Mouse (Mus musculus) forebrain, embryonic 16.5 days (tissue): ENCODE data around the gene Srrm4. TPM values are rescaled to one million over a fixed set of nuclear protein-coding genes. Genes with fewer than 3 reads are reported as not detected.

Experiments used
- ATAC-seq: fragments of 200-750 bp; cut with Nextera tagmentation; 2 replicates; pipeline ENCODE4 v1.8.0; 2017; ENCODE audit warnings: mild to moderate bottlenecking, moderate library complexity
- H3K27ac ChIP-seq: fragments of 300-500 bp; sonication (generic); 2 replicates; pipeline ENCODE4 v1.5.1; 2014; ENCODE audit warnings: low read length, control low read depth
- H3K27me3 ChIP-seq: fragments of 300-500 bp; sonication (generic); replicated peaks from 2 replicates; pipeline ENCODE4 v1.6.1; 2014; ENCODE audit warnings: low read length; ENCODE audit not compliant: control insufficient read depth, insufficient read depth
- H3K36me3 ChIP-seq: fragments of 300-500 bp; sonication (generic); 2 replicates; pipeline ENCODE4 v1.6.1; 2014; ENCODE audit not compliant: control insufficient read depth, insufficient read depth
- H3K4me1 ChIP-seq: fragments of 300-500 bp; sonication (generic); replicated peaks from 2 replicates; pipeline ENCODE4 v1.6.1; 2014; ENCODE audit warnings: low read length; ENCODE audit not compliant: control insufficient read depth, insufficient read depth
- H3K4me2 ChIP-seq: fragments of 300-500 bp; sonication (generic); 2 replicates; pipeline ENCODE4 v1.6.1; 2014; ENCODE audit warnings: mild to moderate bottlenecking, low read length, control low read depth
- H3K4me3 ChIP-seq: fragments of 300-500 bp; sonication (generic); replicated peaks from 2 replicates; pipeline ENCODE4 v1.5.1; 2014; ENCODE audit warnings: mild to moderate bottlenecking, low read length, control low read depth
- H3K9ac ChIP-seq: fragments of 300-500 bp; sonication (generic); replicated peaks from 2 replicates; pipeline ENCODE4 v1.6.1; 2014; ENCODE audit warnings: low read depth, low read length, control low read depth
- H3K9me3 ChIP-seq: fragments of 300-500 bp; sonication (generic); 2 replicates; pipeline ENCODE4 v1.6.1; 2016; ENCODE audit warnings: low read length; ENCODE audit not compliant: control insufficient read depth
- WGBS: fragments of 180-500 bp; shearing (Covaris S2); extraction: QIAGEN DNeasy Blood & Tissue Kit; methylation state at CpG from one replicate; pipeline ENCODE4 v1.1.7; 2014; 5-methylcytosine and 5-hydroxymethylcytosine counted together
- polyA plus RNA-seq: library from polyadenylated mRNA; unstranded; fragments of >200 nt; fragmentation: Nextera tagmentation; extraction: Ambion mirVana; gene quantifications from 2 replicates; pipeline ENCODE4 v1.2.1, GENCODE M21; 2015

The Srrm4 gene
- polyA plus RNA-seq, 1 experiment from 2014 or later, result 33.9 TPM

- no peaks in the 10 kb centered on the region for H3K9me3 ChIP-seq
- H3K27ac ChIP-seq, result peak overlapping the region; percentile 9; the same call in 1 of the 2 replicates
- H3K36me3 ChIP-seq, result peaks cover 5% of the 10 kb centered on the region
- no peak overlapping the region for H3K9ac ChIP-seq
- no peak overlapping the region for H3K4me2 ChIP-seq
- WGBS, result 68% methylated on average over 27 of the region's 27 CpGs
- no peak overlapping the region for H3K4me3 ChIP-seq
- H3K4me1 ChIP-seq, result peaks cover 35% of the 10 kb centered on the region
- H3K27me3 ChIP-seq, result no peaks in the 10 kb centered on the region
- ATAC-seq, result no peak
Measured at GRCm38 (mm10) chr5:116444517-116444916, 147.1 kb downstream of the Srrm4 start.

GRCm38 (mm10) chr5:116443459-116443940, 148.1 kb downstream of the Srrm4 start:
- ATAC-seq, result peak; percentile 72
- Histone ChIP-seq H3K9me3 (no peaks in the 10 kb centered on the region), H3K4me2 (no peak overlapping the region), H3K4me3 (no peak overlapping the region), H3K9ac (no peak overlapping the region), H3K27me3 (no peaks in the 10 kb centered on the region), H3K36me3 (peaks cover 5% of the 10 kb centered on the region), H3K27ac (peak overlapping the region; percentile 83), H3K4me1 (peaks cover 26% of the 10 kb centered on the region)
- WGBS, result 37% methylated on average over 8 of the region's 8 CpGs

- ATAC-seq, result 0 out of 2 replicates have a peak, but pooled peaks have one; percentile 7
- Histone ChIP-seq H3K27me3 (no peaks in the 10 kb centered on the region), H3K27ac (peak overlapping the region; percentile 83), H3K9ac (no peak overlapping the region), H3K4me3 (no peak overlapping the region), H3K4me2 (no peak overlapping the region), H3K36me3 (peaks cover 5% of the 10 kb centered on the region), H3K4me1 (peaks cover 26% of the 10 kb centered on the region), H3K9me3 (no peaks in the 10 kb centered on the region)
- 68% methylated on average over 7 of the region's 7 CpGs for WGBS
Measured at GRCm38 (mm10) chr5:116442697-116443458, 148.7 kb downstream of the Srrm4 start.

- H3K27me3 ChIP-seq, result no peaks in the 10 kb centered on the region
- H3K27ac ChIP-seq, result no peak overlapping the region
- WGBS, result 46% methylated on average over 4 of the region's 4 CpGs
- ATAC-seq, result no peak
- no peak overlapping the region for H3K9ac ChIP-seq
- no peak overlapping the region for H3K4me3 ChIP-seq
- H3K9me3 ChIP-seq, result no peaks in the 10 kb centered on the region
- no peaks in the 10 kb centered on the region; the same call in 1 of the 2 replicates for H3K36me3 ChIP-seq
- peaks cover 19% of the 10 kb centered on the region for H3K4me1 ChIP-seq
- no peak overlapping the region for H3K4me2 ChIP-seq
Measured at GRCm38 (mm10) chr5:116440251-116440650, 151.4 kb downstream of the Srrm4 start.

GRCm38 (mm10) chr5:116438328-116438727, 153.3 kb downstream of the Srrm4 start:
- no peak for ATAC-seq
- Histone ChIP-seq H3K27me3 (no peaks in the 10 kb centered on the region), H3K9ac (no peak overlapping the region), H3K4me1 (peaks cover 12% of the 10 kb centered on the region), H3K4me2 (no peak overlapping the region), H3K27ac (no peak overlapping the region), H3K4me3 (no peak overlapping the region), H3K36me3 (no peaks in the 10 kb centered on the region; the same call in 1 of the 2 replicates), H3K9me3 (no peaks in the 10 kb centered on the region)
- 35% methylated on average over 4 of the region's 4 CpGs for WGBS

- Histone ChIP-seq H3K27me3 (no peaks in the 10 kb centered on the region), H3K27ac (no peak overlapping the region), H3K4me1 (peaks cover 5% of the 10 kb centered on the region), H3K9ac (no peak overlapping the region), H3K4me2 (no peak overlapping the region), H3K36me3 (no peaks in the 10 kb centered on the region), H3K9me3 (no peaks in the 10 kb centered on the region), H3K4me3 (no peak overlapping the region)
- ATAC-seq, result 0 out of 2 replicates have a peak, but pooled peaks have one; percentile 16
Measured at GRCm38 (mm10) chr5:116436117-116436516, 155.5 kb downstream of the Srrm4 start.

GRCm38 (mm10) chr5:116434976-116435850, 156.4 kb downstream of the Srrm4 start:
- Histone ChIP-seq H3K9me3 (no peaks in the 10 kb centered on the region), H3K27ac (no peak overlapping the region), H3K27me3 (no peaks in the 10 kb centered on the region), H3K36me3 (no peaks in the 10 kb centered on the region), H3K4me3 (no peak overlapping the region), H3K4me1 (peaks cover 5% of the 10 kb centered on the region), H3K4me2 (peak overlapping the region; percentile 7; the same call in 1 of the 2 replicates), H3K9ac (no peak overlapping the region)
- 0 out of 2 replicates have a peak, but pooled peaks have one; percentile 30 for ATAC-seq
- WGBS, result 48% methylated on average over 13 of the region's 13 CpGs

- 66% methylated on average over 7 of the region's 7 CpGs for WGBS
- no peaks in the 10 kb centered on the region for H3K27me3 ChIP-seq
- no peak for ATAC-seq
Measured at GRCm38 (mm10) chr5:116432871-116433270, 158.7 kb downstream of the Srrm4 start.

GRCm38 (mm10) chr5:116426701-116427100, 164.9 kb downstream of the Srrm4 start:
- Histone ChIP-seq H3K9me3 (no peaks in the 10 kb centered on the region), H3K4me3 (no peak overlapping the region), H3K27me3 (no peaks in the 10 kb centered on the region), H3K9ac (no peak overlapping the region), H3K36me3 (no peaks in the 10 kb centered on the region), H3K27ac (no peak overlapping the region), H3K4me2 (no peak overlapping the region), H3K4me1 (peaks cover 14% of the 10 kb centered on the region)
- ATAC-seq, result no peak
- 85% methylated on average over 2 of the region's 2 CpGs for WGBS

More at GRCm38 (mm10) chr5:116432871-116433270, 158.7 kb downstream of the Srrm4 start:
- Histone ChIP-seq H3K4me2 (no peak overlapping the region), H3K4me1 (peaks cover 5% of the 10 kb centered on the region), H3K4me3 (no peak overlapping the region), H3K9me3 (no peaks in the 10 kb centered on the region), H3K9ac (no peak overlapping the region), H3K36me3 (no peaks in the 10 kb centered on the region), H3K27ac (no peak overlapping the region)
